Mouse (Mus musculus) megakaryocyte, embryonic 14.5 days (primary cell): ENCODE data around the gene Kcna7. TPM values are rescaled to one million over a fixed set of nuclear protein-coding genes. Genes with fewer than 3 reads are reported as not detected.
A peak's percentile ranks its signal among the peaks of the same experiment; 100 is the strongest.
"Not testable (repeated sequence)": the region's sequence is repeated elsewhere in the genome, so short reads cannot be mapped to it uniquely, and the experiment has no call there.

Source experiments
- H3K27me3 ChIP-seq: replicated peaks from 2 replicates; pipeline ENCODE3; 2012; ENCODE audit warnings: inconsistent platforms
- H3K36me3 ChIP-seq: replicated peaks from 2 replicates; pipeline ENCODE3; 2012; ENCODE audit warnings: low read length, inconsistent platforms, mixed read lengths
- H3K4me1 ChIP-seq: 2 replicates; pipeline ENCODE4 v1.6.1; 2012; ENCODE audit warnings: inconsistent platforms
- H3K4me3 ChIP-seq: replicated peaks from 2 replicates; pipeline ENCODE3; 2012; ENCODE audit warnings: moderate library complexity, mild to moderate bottlenecking, inconsistent platforms
- H3K9me3 ChIP-seq: 2 replicates; pipeline ENCODE4 v1.6.1; 2012; ENCODE audit warnings: inconsistent platforms
- FLI1 ChIP-seq: IDR thresholded peaks from 2 replicates; pipeline ENCODE4 v1.6.1; 2012; ENCODE audit warnings: low read length, inconsistent platforms, mixed read lengths
- GATA1 ChIP-seq: IDR thresholded peaks from 3 replicates; pipeline ENCODE4 v1.6.1; 2012; ENCODE audit warnings: mixed read lengths, low read length, inconsistent platforms, borderline replicate concordance
- polyA plus RNA-seq: library from polyadenylated mRNA; stranded (reverse); fragments of >175 nt; gene quantifications from 2 replicates; pipeline ENCODE4 v1.2.3, GENCODE M21; 2012; ENCODE audit warnings: low replicate concordance; ENCODE audit not compliant: insufficient read depth

The Kcna7 gene
- polyA plus RNA-seq, result not detected in 2 replicates

DNA sequence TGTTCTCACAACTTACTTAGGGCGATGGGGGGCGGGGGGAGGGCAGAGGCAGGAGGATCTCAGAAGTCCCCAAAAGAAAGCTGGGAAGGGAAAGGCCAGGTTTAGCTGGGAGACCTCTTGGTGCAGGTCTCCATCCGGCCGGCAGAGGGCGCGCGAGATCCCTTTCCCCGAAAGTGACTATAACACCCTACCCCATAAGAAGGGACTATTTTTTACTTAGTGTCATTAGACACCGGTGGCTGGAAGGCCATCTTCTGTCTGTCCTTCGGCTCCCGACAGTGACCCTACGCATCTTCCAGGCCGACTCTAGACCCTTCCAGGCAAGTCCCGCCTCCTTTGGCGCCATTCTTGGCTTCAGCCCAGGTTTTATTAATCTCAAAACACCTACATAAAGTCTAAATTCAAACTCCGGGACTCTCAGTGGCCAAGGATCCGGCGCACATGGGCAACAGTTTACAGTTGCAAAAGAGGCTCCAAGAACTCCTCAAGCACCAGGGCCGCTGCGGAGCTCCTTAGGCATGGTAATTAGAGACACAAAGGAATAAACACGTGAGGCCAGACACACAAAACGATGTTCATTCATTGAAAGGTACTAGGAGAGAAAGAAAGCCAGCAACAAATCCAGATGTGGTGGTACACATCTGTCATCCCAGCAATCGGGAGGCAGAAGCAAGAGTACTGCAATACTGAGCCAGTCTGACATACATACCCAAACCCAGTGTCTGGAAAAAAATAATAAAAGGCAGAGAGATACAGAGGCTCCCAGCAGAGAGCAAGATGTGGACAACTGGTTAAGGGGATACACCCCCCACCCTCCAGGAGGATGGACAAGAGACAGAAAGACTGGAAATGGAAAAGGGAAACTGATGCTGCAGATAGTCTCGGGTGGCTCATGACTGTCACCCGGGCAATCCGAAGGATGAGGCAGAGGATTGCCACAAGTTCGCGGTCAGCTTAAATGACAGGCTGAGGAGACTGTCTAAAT lies at the start of gene Kcna7:
TSS of gene Kcna7 (plus strand) at position 563 of the 985 bp plus-strand sequence.
- H3K36me3 ChIP-seq, result no peaks in the 10 kb centered on the region
- H3K4me3 ChIP-seq, result peak within 1 kb of the TSS; percentile 91
- H3K27me3 ChIP-seq, result peaks cover 71% of the 10 kb centered on the region
- H3K4me1 ChIP-seq, result peaks cover 35% of the 10 kb centered on the region
- H3K9me3 ChIP-seq, result peaks cover 3% of the 10 kb centered on the region; the same call in 1 of the 2 replicates
- TF ChIP-seq GATA1 (no peak), FLI1 (no peak)

DNA sequence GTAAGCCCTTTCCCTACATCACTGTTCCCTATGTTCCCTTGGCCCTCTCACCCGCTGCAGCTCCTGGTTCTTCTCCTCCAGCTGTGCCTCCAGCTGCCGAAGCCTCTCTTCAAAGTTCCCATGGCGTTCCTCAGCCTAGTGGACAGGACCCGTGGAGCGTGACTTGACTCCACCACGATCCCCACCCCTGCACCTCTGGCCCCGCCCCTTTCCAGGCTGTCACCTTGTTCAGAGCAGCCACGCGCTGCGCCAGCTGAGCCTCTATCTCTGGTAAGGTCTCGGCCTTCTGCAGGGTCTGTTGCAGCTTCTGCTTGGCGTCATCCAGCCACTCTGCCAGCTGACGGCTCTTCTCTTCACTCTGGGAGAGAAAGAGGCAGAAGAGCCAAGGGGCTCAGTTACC lies 49.4 kb upstream of the Kcna7 start:
- peaks cover 78% of the 10 kb centered on the region for H3K27me3 ChIP-seq
- no peaks in the 10 kb centered on the region for H3K36me3 ChIP-seq
- no peak overlapping the region for H3K4me3 ChIP-seq
- peaks cover 30% of the 10 kb centered on the region for H3K4me1 ChIP-seq
- H3K9me3 ChIP-seq, result no peaks in the 10 kb centered on the region
- no peak for TF ChIP-seq FLI1
- no peak for TF ChIP-seq GATA1

DNA sequence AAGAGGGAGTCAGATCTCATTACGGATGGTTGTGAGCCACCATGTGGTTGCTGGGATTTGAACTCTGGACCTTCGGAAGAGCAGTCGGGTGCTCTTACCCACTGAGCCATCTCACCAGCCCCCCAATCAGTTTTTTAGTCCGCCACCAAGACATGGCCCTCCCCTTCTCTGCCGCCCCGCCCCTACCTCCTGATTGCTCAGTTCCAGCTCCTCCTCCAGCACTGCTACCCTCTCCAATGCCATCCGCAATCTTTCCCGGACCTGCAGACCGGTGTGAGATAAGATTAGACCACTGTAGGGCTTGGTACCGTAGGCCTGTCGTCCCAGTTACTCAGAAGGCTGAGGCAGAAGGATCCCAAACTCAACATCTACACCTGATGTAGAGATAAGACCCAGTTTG lies 46.4 kb upstream of the Kcna7 start:
- H3K9me3 ChIP-seq, H3K36me3 ChIP-seq, H3K4me3 ChIP-seq: not testable (repeated sequence)
- peaks cover 44% of the 10 kb centered on the region for H3K4me1 ChIP-seq
- H3K27me3 ChIP-seq, result peaks cover 86% of the 10 kb centered on the region

DNA sequence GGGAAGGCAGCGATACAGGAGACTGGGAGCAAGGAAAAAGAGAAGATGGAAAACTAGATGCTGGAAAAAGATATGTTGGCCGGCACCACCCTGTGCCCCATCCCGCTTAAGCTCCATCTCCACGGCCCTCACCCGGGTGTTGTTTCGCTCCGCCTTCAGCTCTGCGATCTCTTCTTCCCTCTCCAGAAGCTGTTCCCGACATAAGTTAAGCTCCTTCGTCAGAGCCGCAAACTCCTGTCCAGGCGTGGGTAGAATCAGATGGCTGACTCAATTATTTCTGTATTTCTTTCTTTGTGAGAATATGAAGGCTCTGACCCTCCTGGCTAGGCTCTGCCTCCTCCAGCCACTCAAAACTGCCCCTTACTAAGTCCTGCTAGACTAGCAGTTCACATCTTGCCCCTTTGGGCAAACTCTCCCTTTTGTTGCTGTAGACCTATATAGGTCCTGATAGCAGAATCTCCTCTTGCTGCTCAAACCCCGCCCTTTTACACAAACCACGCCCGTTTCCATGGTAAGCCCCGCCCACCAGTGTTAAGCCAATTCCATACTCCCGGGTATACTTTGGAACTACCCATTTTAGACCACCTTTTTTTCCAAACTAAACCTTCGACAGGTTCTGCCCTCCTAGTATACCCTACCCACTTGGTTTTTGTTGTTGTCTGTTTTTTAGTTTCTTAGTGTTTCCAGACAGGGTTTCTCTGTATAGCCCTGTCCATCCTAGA lies 44.9 kb upstream of the Kcna7 start:
- peaks cover 88% of the 10 kb centered on the region for H3K27me3 ChIP-seq
- peak overlapping the region; percentile 90 for H3K4me3 ChIP-seq
- no peaks in the 10 kb centered on the region for H3K9me3 ChIP-seq
- no peaks in the 10 kb centered on the region for H3K36me3 ChIP-seq
- TF ChIP-seq FLI1 (no peak), GATA1 (no peak)
- H3K4me1 ChIP-seq, result peaks cover 40% of the 10 kb centered on the region

DNA sequence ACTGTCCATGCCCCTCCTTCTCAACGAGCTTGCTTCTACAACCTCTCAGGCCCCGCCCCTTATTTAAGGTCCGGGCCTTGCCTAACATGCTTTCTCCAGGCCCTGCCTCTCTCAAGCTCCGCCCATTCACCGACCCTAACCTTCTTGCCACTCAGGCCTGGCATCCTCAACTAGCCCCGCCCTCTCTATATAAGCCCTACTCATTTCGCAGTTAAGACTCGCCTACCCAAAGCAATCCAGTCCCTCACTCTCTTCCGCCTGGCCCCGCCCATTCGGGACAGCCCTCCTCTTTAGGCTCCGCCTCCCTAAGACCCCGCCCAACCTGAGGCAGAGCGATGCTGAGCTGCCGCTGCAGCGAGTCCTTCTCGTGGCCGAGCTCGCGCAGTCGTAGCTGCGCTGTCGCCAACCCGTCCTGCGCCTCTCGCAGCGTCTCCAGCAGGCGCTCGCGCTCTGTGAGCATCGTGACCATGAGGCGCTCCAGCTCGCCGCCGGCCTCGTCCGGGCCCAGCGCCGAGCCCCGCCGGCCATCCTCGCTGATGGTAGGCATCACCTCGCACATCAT lies 44.1 kb upstream of the Kcna7 start:
- no peak for TF ChIP-seq FLI1
- TF ChIP-seq GATA1, result no peak
- H3K4me1 ChIP-seq, result peaks cover 38% of the 10 kb centered on the region
- peaks cover 89% of the 10 kb centered on the region for H3K27me3 ChIP-seq
- no peaks in the 10 kb centered on the region for H3K9me3 ChIP-seq
- H3K4me3 ChIP-seq, result peak overlapping the region; percentile 90
- no peaks in the 10 kb centered on the region for H3K36me3 ChIP-seq

DNA sequence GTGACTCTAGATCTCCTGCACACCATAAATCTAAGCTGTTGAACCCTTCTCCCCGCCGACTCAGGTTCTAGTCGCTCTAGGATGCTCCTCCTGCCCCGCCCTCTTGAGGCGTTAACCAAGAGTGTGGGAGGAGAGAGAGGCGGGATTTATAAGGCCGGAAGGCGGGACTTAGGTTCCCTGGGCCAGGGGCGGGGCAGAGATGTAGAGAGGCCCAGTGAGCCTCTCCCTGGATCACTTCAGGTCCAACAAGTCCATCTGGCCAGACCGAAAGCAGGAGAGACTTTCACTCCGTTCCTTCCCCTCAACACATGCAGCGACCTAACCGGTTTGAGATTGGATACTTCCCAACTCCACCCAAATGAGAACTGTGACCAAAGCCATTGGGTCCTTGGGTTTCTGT lies 42.7 kb upstream of the Kcna7 start:
- peaks cover 84% of the 10 kb centered on the region for H3K27me3 ChIP-seq
- H3K4me3 ChIP-seq, result no peak overlapping the region
- H3K4me1 ChIP-seq, result peaks cover 49% of the 10 kb centered on the region
- no peaks in the 10 kb centered on the region for H3K36me3 ChIP-seq
- no peaks in the 10 kb centered on the region for H3K9me3 ChIP-seq
- TF ChIP-seq GATA1 (no peak), FLI1 (no peak)

DNA sequence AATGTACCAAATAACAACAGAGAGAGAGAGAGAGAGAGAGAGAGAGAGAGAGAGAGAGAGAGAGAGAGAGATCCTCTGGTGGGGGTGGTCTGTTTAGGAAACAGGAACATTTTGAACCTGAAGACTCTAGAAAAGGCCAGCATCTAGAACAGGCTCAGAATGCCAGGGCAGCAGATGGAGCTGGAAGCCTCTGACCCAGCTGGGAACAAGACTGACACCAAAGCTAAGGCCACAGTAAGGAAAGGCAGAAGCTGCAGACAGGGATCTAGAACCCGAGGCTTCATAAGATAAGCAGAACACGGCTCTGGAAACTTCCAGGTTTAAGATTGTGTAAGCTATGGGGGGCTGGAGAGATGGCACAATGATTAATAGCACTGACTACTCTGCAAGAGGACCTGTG lies 41.5 kb upstream of the Kcna7 start:
- TF ChIP-seq FLI1 (no peak), GATA1 (no peak)
- Histone ChIP-seq H3K36me3 (no peaks in the 10 kb centered on the region), H3K4me3 (no peak overlapping the region), H3K9me3 (no peaks in the 10 kb centered on the region), H3K4me1 (peaks cover 60% of the 10 kb centered on the region), H3K27me3 (peaks cover 86% of the 10 kb centered on the region)

DNA sequence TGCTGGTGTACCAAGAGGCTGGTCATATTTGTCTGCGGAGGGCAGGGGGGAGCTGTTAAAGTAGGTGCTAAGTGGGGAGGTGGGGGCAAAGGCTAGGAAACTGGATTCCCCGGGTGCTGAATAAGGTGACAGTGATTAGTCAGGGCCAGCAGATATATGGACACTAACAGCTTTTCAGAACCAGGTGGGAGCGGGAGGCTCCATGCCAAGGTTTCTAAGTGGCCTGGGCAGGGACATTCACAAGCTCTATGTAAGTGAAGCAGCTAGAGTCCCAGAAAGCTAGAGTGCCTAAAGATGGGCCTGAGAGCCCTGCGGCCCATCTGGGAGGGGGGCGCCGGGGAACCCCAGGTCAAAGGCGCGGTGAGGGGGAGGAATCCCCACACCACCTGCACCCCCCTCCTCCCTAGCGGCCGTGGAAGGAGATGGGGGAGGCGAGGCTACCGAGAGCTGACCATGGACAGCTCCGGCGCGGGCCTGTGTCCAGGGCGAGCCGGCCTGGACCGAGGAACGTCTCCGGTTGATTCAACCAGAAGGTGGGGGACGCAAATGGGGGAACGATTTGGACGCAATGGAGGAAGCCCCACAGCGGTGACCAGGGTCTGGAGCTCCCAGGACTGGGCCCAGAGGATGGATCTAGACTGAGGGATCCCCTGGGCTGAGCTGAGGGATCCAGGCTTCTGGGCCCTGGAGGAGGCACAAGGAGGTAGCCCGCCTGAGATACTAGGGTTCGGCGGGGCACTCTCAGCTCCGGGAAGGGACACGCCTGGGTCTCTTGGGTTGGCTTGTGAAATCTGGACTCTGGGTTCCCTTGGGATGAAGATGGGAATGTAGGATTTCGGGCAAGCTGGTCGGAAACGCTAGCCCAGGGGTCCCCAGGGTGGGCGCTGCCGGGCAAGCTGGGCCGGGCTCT lies 39.5 kb upstream of the Kcna7 start:
- peaks cover 86% of the 10 kb centered on the region for H3K27me3 ChIP-seq
- no peaks in the 10 kb centered on the region for H3K9me3 ChIP-seq
- no peak for TF ChIP-seq GATA1
- TF ChIP-seq FLI1, result no peak
- peak overlapping the region; percentile 94 for H3K4me3 ChIP-seq
- H3K36me3 ChIP-seq, result no peaks in the 10 kb centered on the region
- H3K4me1 ChIP-seq, result peaks cover 69% of the 10 kb centered on the region

DNA sequence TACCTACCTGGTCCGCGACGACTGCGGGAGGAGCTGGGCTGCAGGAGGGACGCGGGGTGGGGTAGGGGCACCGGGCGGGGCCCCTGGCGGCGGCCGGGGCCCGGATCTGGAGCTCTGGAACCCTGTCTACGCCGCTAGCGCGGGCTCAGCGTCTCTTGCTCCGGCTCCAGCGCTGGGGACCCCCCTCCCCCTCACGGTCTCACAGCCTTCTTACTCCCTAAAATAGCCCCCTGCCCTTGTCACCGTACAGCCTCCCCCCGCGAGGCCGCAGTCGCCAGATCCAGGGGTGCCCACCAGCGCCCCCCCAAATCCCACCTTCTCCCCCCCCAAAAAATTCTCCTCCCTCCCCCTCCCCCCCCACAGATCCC lies 38.8 kb upstream of the Kcna7 start, which contains the start of gene Ppfia3:
TSS of gene Ppfia3 (minus strand) at position 368 of the 368 bp plus-strand sequence.
- Histone ChIP-seq H3K9me3 (no peaks in the 10 kb centered on the region), H3K4me3 (peak within 1 kb of the TSS; percentile 94), H3K4me1 (peaks cover 66% of the 10 kb centered on the region), H3K36me3 (peaks cover 4% of the 10 kb centered on the region), H3K27me3 (peaks cover 79% of the 10 kb centered on the region)
- TF ChIP-seq FLI1 (no peak), GATA1 (no peak)
